Mouse (Mus musculus) limb, embryonic 14.5 days (tissue): Measurements from ENCODE around the gene Dok1. TPM values are rescaled to one million over a fixed set of nuclear protein-coding genes. Genes with fewer than 3 reads are reported as not detected.

ENCODE experiments used
- ATAC-seq: fragments of 200-750 bp; cut with Nextera tagmentation; 2 replicates; pipeline ENCODE4 v1.8.0; 2017; ENCODE audit warnings: low read depth, moderate number of reproducible peaks, moderate TSS enrichment; ENCODE audit not compliant: low FRiP score
- DNase-seq: peaks from one replicate; pipeline ENCODE4 v3.0.0-alpha.2; 2015; ENCODE audit warnings: low spot score
- H3K27ac ChIP-seq: fragments of 300-500 bp; sonication (generic); replicated peaks from 2 replicates; pipeline ENCODE4 v1.5.1; 2014; ENCODE audit warnings: low read depth, mild to moderate bottlenecking, low read length, moderate library complexity, mixed read lengths
- H3K27me3 ChIP-seq: fragments of 300-500 bp; sonication (generic); 2 replicates; pipeline ENCODE4 v1.6.1; 2014; ENCODE audit warnings: low read length, mixed read lengths; ENCODE audit not compliant: control insufficient read depth, insufficient read depth
- H3K36me3 ChIP-seq: fragments of 300-500 bp; sonication (generic); 2 replicates; pipeline ENCODE4 v1.6.1; 2014; ENCODE audit warnings: mild to moderate bottlenecking, low read length, moderate library complexity, mixed read lengths; ENCODE audit not compliant: control insufficient read depth, insufficient read depth
- H3K4me1 ChIP-seq: fragments of 300-500 bp; sonication (generic); 2 replicates; pipeline ENCODE4 v1.6.1; 2014; ENCODE audit warnings: antibody characterized with exemption, low read length, mixed read lengths; ENCODE audit not compliant: control insufficient read depth, insufficient read depth
- H3K4me2 ChIP-seq: fragments of 300-500 bp; sonication (generic); replicated peaks from 2 replicates; pipeline ENCODE4 v1.6.1; 2014; ENCODE audit warnings: low read depth, mild to moderate bottlenecking, low read length, moderate library complexity; ENCODE audit not compliant: severe bottlenecking
- H3K4me3 ChIP-seq: fragments of 300-500 bp; sonication (generic); replicated peaks from 2 replicates; pipeline ENCODE4 v1.5.1; 2014; ENCODE audit warnings: low read length
- H3K9ac ChIP-seq: fragments of 300-500 bp; sonication (generic); 2 replicates; pipeline ENCODE4 v1.6.1; 2014; ENCODE audit warnings: mild to moderate bottlenecking, low read depth, low read length, moderate library complexity; ENCODE audit not compliant: severe bottlenecking
- H3K9me3 ChIP-seq: fragments of 300-500 bp; sonication (generic); 2 replicates; pipeline ENCODE4 v1.6.1; 2016; ENCODE audit warnings: low read length; ENCODE audit not compliant: control insufficient read depth
- POLR2A ChIP-seq: fragments of 200-500 bp; IDR thresholded peaks from 2 replicates; pipeline ENCODE4 v1.8.0; 2012; ENCODE audit warnings: inconsistent platforms, mild to moderate bottlenecking, moderate library complexity, borderline replicate concordance; ENCODE audit not compliant: insufficient read depth, insufficient read length; ENCODE audit errors: extremely low read depth
- WGBS: fragments of 180-500 bp; shearing (Covaris S2); extraction: QIAGEN DNeasy Blood & Tissue Kit; methylation state at CpG from one replicate; pipeline ENCODE4 v1.1.7; 2014; 5-methylcytosine and 5-hydroxymethylcytosine counted together
- polyA plus RNA-seq, 2 experiments: library from polyadenylated mRNA; depleted of rRNA in 1 of 2; stranded (reverse) in 1 of 2; unstranded in 1 of 2; fragments of >200 nt; fragmentation: Nextera tagmentation in 1 of 2; extraction: Ambion mirVana in 1 of 2; gene quantifications; 2 replicates each; pipeline versions ENCODE4 v1.2.1 to v1.2.3; 2012 to 2014

Gene Dok1
- polyA plus RNA-seq, 2 experiments: 11.4 to 17.1 TPM

DNA sequence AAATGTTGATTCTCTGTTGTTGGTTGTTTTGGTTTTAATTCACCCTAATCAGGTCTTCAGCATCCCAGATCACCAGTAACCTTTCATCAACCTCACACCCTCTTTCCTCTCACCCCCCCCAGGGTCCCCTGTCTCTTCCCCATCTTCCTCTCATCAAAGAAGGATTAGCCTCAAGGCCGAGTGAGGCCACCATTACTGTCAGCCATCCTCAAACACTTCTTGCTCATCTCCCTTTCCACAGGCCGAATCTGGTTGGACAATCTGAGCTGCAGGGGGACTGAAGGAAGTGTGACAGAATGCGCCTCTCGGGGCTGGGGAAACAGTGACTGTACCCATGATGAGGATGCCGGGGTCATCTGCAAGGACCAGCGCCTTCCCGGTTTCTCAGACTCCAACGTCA, 3.9 kb upstream of the Dok1 start:
- Histone ChIP-seq H3K4me3 (no peak overlapping the region), H3K4me2 (no peak overlapping the region), H3K36me3 (peaks cover 4% of the 10 kb centered on the region; the same call in 1 of the 2 replicates), H3K9ac (no peak overlapping the region), H3K4me1 (peaks cover 24% of the 10 kb centered on the region), H3K27ac (no peak overlapping the region), H3K27me3 (no peaks in the 10 kb centered on the region), H3K9me3 (no peaks in the 10 kb centered on the region)
- no peak for TF ChIP-seq POLR2A
- WGBS: 76% methylated on average over 8 of the region's 8 CpGs
- ATAC-seq: no peak
- no peak for DNase-seq

DNA sequence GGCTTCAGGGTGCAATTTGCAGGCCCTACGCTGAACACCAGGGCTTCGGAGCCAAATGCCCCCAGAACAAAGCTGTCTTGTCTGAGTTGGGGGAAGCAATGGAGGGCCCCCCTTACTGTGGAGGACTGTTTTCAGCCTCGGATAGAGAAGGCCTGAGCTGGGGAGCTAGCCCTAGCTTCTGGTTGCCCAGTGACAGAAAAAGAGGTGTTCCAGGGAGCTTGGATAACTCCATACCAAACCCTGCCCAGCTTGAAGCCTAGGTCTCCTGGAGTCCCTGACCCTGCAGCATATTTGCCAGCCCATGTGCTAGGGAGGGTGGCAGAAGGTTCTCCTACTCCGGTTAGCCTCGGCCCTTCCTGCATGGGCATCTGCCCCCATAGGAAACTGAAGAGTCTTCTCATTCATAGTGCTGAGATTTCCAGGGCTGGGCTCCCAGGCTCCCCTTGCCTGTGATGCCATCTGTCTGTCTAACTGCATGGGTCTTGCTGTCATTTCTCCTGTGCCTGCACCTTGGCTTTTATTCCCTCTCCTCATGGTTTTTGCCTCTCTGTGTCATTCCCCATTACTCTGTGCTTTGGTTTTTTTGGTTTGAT, 1.3 kb upstream of the Dok1 start:
- peak overlapping the region; percentile 64 for H3K4me3 ChIP-seq
- H3K27ac ChIP-seq: peak overlapping the region; percentile 91; the same call in 1 of the 2 replicates
- no peak for ATAC-seq
- peak overlapping the region; percentile 80 for H3K4me2 ChIP-seq
- H3K9ac ChIP-seq: peak overlapping the region; percentile 55
- no peak for DNase-seq
- H3K4me1 ChIP-seq: peaks cover 24% of the 10 kb centered on the region
- peaks cover 3% of the 10 kb centered on the region for H3K36me3 ChIP-seq
- H3K9me3 ChIP-seq: no peaks in the 10 kb centered on the region
- peaks cover 7% of the 10 kb centered on the region; the same call in 1 of the 2 replicates for H3K27me3 ChIP-seq
- 21% methylated on average over 5 of the region's 5 CpGs for WGBS
- no peak for TF ChIP-seq POLR2A

DNA sequence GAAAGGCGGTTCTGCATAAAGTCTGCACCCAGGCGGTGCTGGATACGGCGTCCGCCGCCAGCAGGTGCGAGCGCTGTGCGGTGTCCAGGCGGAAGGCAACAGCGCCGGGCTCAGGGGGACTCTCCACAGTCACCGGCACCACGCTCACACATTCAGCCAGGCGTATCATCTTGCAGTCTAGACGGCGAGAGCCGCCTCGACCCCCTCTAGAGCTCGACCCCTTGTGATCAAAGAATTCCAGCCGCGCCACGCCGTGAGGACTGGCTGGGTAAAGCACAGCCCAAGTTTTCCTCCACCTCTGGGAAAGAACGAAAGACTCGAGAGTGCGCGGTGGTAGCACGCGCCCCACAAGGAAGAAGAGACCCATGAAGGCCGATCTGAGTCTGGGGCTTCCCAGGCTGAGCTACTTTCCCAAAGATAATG, 491 bp downstream of the Dok1 start:
- ATAC-seq (peak; percentile 45; the same call in 1 of the 2 replicates), DNase-seq (no peak)
- Histone ChIP-seq H3K36me3 (peaks cover 3% of the 10 kb centered on the region; the same call in 1 of the 2 replicates), H3K4me2 (peak overlapping the region; percentile 80), H3K4me1 (peaks cover 21% of the 10 kb centered on the region), H3K4me3 (peak overlapping the region; percentile 64), H3K27ac (peak overlapping the region; percentile 91), H3K9ac (peak overlapping the region; percentile 55), H3K9me3 (no peaks in the 10 kb centered on the region), H3K27me3 (peaks cover 7% of the 10 kb centered on the region; the same call in 1 of the 2 replicates)
- WGBS: under 1% methylated on average over 29 of the region's 31 CpGs
- TF ChIP-seq POLR2A: no peak

DNA sequence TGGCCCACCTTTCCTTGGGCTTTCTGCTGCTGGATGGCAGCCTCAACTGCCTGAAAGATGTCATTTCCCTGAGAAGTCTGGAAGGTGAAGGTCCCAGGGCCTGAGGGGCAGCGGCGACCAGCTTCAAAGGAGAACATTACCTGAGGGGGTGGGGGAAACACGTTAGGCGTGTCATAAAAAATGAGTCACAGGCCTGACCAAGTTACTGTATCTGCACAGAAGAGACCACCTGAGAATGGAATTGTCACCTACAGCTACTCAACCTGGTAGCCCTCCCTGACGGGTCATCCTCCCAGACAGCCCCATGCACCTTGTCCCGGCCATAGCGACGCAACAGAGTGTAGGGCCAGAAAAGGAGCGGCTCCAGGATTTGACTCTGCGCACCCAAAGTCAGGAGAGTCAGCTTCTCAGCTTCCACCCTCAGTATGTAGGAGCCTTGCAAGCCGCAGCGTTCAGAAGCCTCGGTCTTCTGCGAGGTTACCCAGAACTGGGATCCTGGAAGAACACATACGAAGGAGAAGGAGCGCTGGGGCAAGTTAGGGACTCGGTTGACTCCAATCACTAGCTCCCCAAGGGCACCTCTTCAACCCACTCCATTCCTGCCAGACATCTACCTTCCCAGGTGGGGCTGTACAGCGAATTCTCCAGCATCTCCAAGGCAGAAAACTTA, 1.2 kb downstream of the Dok1 start:
- Histone ChIP-seq H3K4me1 (peaks cover 24% of the 10 kb centered on the region), H3K27ac (no peak overlapping the region)

DNA sequence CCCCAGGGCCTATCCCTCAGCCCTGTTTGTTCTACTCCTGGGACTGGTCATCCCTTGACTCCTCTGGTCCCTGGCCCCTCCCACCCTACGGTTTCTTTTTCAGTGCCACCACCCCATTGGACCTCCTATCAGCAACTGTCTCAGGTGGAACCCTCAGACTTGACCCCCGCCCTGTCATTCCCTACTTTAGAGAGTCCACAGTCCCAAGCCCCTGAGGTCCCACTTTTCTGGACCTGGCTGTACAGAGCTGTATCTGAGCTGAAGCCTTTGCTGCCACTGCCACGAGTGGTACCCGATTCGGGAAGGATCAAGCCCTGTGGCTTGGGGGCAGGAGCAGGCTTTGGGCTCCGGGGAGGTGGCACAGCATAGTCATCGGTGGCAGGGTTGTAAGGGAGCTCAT, 2.2 kb downstream of the Dok1 start:
- no peak overlapping the region for H3K27ac ChIP-seq
- WGBS: 75% methylated on average over 7 of the region's 7 CpGs
- no peak overlapping the region for H3K4me3 ChIP-seq
- H3K9ac ChIP-seq: no peak overlapping the region
- no peak overlapping the region for H3K4me2 ChIP-seq
- ATAC-seq (no peak), DNase-seq (no peak)
- H3K4me1 ChIP-seq: peaks cover 24% of the 10 kb centered on the region
- peaks cover 7% of the 10 kb centered on the region; the same call in 1 of the 2 replicates for H3K27me3 ChIP-seq
- TF ChIP-seq POLR2A: no peak
- no peaks in the 10 kb centered on the region for H3K9me3 ChIP-seq
- peaks cover 3% of the 10 kb centered on the region; the same call in 1 of the 2 replicates for H3K36me3 ChIP-seq

More for the DNA sequence above, 1.2 kb downstream of the Dok1 start:
- Histone ChIP-seq H3K36me3 (peaks cover 3% of the 10 kb centered on the region; the same call in 1 of the 2 replicates), H3K4me2 (peak overlapping the region; percentile 80), H3K9me3 (no peaks in the 10 kb centered on the region), H3K4me3 (peak overlapping the region; percentile 64), H3K9ac (peak overlapping the region; percentile 55; the same call in 1 of the 2 replicates), H3K27me3 (peaks cover 7% of the 10 kb centered on the region; the same call in 1 of the 2 replicates)
- TF ChIP-seq POLR2A: no peak
- WGBS: 23% methylated on average over 18 of the region's 18 CpGs
- DNase-seq (no peak), ATAC-seq (no peak)
